Mouse (Mus musculus) cerebellum, adult 8-10 months (tissue): ENCODE measurements at regions not wholly inside any gene's neighbourhood (a gene's known extent, or its start where the extent isn't known, plus 50 kb on each side); places are given as distances from the start of the nearest gene placed in this dataset.
"Not testable (repeated sequence)": the region's sequence is repeated elsewhere in the genome, so short reads cannot be mapped to it uniquely, and the experiment has no call there.

Source experiments
- DNase-seq: peaks from one replicate; pipeline ENCODE4 v3.0.0; 2022

GRCm38 (mm10) chr14:53299735-53300134 is 804.2 kb upstream of the Olfr1507 start:
- DNase-seq, result not testable (repeated sequence)

GRCm38 (mm10) chr14:53283350-53284141 is 788.0 kb upstream of the Olfr1507 start:
- not testable (repeated sequence) for DNase-seq

GRCm38 (mm10) chr14:53273218-53273617 is 777.7 kb upstream of the Olfr1507 start:
- DNase-seq, result not testable (repeated sequence)

- DNase-seq, result not testable (repeated sequence)
These were observed 772.1 kb upstream of the Olfr1507 start for GRCm38 (mm10) chr14:53267693-53268092.

- not testable (repeated sequence) for DNase-seq
These were observed 760.4 kb upstream of the Olfr1507 start for GRCm38 (mm10) chr14:53255962-53256361.

GRCm38 (mm10) chr14:53253470-53253869 is 757.9 kb upstream of the Olfr1507 start:
- not testable (repeated sequence) for DNase-seq

GRCm38 (mm10) chr14:53231142-53231541 is 735.6 kb upstream of the Olfr1507 start:
- not testable (repeated sequence) for DNase-seq

- not testable (repeated sequence) for DNase-seq
These were observed 729.2 kb upstream of the Olfr1507 start for GRCm38 (mm10) chr14:53224789-53225188.

GRCm38 (mm10) chr14:53210554-53210953 is 715.0 kb upstream of the Olfr1507 start:
- not testable (repeated sequence) for DNase-seq

- not testable (repeated sequence) for DNase-seq
These were observed 713.7 kb upstream of the Olfr1507 start for GRCm38 (mm10) chr14:53209258-53209657.

- DNase-seq, result not testable (repeated sequence)
These were observed 695.4 kb upstream of the Olfr1507 start for GRCm38 (mm10) chr14:53190931-53191330.

GRCm38 (mm10) chr14:53174099-53174498 is 678.5 kb upstream of the Olfr1507 start:
- DNase-seq, result not testable (repeated sequence)

- not testable (repeated sequence) for DNase-seq
These were observed 670.8 kb upstream of the Olfr1507 start for GRCm38 (mm10) chr14:53166327-53166726.

- not testable (repeated sequence) for DNase-seq
These were observed 663.5 kb upstream of the Olfr1507 start for GRCm38 (mm10) chr14:53159012-53159411.

- DNase-seq, result not testable (repeated sequence)
These were observed 639.2 kb upstream of the Olfr1507 start for GRCm38 (mm10) chr14:53134783-53135182.

GRCm38 (mm10) chr14:53132390-53132789 is 636.8 kb upstream of the Olfr1507 start:
- DNase-seq, result peak; percentile 0

- DNase-seq, result not testable (repeated sequence)
These were observed 626.2 kb upstream of the Olfr1507 start for GRCm38 (mm10) chr14:53121704-53122103.

- not testable (repeated sequence) for DNase-seq
These were observed 614.2 kb upstream of the Olfr1507 start for GRCm38 (mm10) chr14:53109732-53110131.

GRCm38 (mm10) chr14:53101362-53101761 is 605.8 kb upstream of the Olfr1507 start:
- DNase-seq, result not testable (repeated sequence)

- DNase-seq, result not testable (repeated sequence)
These were observed 595.4 kb upstream of the Olfr1507 start for GRCm38 (mm10) chr14:53090921-53091320.

GRCm38 (mm10) chr14:53081853-53082252 is 586.3 kb upstream of the Olfr1507 start:
- not testable (repeated sequence) for DNase-seq

- DNase-seq, result not testable (repeated sequence)
These were observed 585.6 kb upstream of the Olfr1507 start for GRCm38 (mm10) chr14:53081024-53081711.

- DNase-seq, result not testable (repeated sequence)
These were observed 585.0 kb upstream of the Olfr1507 start for GRCm38 (mm10) chr14:53080556-53080955.

- DNase-seq, result not testable (repeated sequence)
These were observed 580.4 kb upstream of the Olfr1507 start for GRCm38 (mm10) chr14:53075937-53076336.
